Mouse (Mus musculus): ENCODE data around the gene Gabpa.

Gabpa gene

DNA sequence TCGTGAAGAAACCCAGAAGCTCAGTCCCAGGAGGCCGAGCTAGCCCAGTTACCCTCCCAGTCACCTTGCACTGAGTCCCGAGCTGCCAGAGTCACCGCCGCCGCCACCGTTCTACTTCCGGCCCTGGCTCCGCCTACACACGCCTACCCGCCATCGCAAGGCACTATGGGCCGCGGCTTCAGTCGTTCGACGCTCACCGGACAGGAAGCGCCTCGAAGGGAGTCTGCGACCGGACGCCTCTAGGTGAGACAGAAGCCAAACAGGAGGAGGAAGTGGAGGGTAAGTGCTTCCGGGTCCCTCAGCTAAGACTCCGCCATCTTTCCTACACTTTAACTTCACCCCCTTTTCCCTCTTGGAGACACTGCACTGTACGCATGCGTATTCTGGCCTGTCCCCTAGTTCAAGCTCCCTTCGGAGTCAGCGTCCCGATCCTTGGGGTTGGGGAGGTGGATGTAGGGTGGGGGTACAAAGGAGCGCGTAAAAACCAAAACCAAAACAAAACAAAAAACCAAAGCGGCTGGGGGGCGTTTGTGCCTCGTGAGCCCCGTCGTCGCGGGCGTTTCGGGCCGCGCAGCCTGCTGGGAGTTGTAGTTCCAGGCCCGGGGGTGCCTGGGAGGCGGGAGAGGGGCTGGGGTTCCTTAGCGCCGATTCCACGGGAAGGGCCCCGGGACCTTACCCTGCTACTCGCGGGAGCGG, at the start of gene Gabpa:
Gene Gabpa (plus strand): TSS at position 181 of the 696 bp plus-strand sequence.
- DNase-seq: peak; percentile 91

- no peak for DNase-seq
Observed at GRCm38 (mm10) chr16:84784966-84785365, 49.8 kb upstream of the Gabpa start.

GRCm38 (mm10) chr16:84790595-84791165, 44.0 kb upstream of the Gabpa start:
- no peak for DNase-seq

DNA sequence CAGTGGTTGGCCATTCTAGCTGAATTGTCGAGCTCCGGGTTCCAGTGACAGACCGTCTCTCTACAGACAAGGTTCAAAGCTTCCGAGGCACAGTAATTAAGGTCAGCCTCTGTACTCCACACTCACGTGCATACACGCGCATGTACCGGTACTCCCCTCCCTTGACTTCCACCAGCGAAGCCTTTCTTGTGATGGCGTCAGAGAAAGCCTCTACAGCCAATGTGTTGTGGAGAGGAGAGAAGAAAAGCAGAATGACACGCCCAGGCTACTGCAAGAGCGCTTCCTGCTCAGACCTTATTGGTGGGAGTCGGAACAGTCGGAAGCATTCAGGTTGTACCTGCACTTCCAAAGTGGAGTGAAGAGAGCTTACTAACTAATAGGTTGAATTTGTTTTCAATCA, 41.3 kb upstream of the Gabpa start:
- DNase-seq: no peak

- no peak for DNase-seq
Observed at GRCm38 (mm10) chr16:84795337-84795736, 39.4 kb upstream of the Gabpa start.

DNA sequence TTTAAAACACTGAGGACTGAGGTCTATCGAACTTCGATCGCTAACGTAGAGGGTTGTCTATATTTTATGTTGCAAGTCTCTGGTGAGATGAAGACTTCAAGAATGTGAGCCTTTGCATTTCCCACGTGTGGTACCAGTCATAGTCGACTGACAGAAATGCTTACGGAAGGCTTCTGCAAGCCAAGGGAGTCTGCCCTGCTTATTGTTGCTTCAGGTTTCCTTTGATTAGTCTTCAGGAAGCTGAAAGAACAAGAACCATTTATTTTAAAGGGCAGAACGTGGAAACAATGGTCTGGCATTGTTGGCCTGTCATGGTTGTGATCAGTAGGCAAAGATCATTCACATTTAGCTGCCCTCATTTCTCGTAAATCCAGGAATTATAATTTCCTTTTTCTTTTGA, 38.0 kb upstream of the Gabpa start:
- DNase-seq: no peak

DNA sequence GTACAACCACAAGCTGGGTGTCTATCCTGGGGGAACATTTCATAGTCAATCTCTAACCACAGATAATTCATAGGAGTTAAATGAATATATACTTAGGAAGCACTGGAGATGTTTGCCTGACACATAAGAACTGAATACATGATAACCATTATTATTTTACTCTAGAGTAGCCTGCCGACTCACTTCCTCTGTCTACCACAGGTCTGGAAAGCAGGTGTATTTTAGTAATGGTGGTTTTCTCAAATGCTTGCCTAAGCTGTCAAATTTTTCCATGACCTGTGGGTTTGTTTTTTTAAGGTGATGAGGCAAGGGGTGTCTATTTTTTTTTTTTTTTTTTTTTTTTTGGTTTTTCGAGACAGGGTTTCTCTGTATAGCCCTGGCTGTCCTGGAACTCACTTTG, 34.7 kb upstream of the Gabpa start:
- no peak for DNase-seq

DNA sequence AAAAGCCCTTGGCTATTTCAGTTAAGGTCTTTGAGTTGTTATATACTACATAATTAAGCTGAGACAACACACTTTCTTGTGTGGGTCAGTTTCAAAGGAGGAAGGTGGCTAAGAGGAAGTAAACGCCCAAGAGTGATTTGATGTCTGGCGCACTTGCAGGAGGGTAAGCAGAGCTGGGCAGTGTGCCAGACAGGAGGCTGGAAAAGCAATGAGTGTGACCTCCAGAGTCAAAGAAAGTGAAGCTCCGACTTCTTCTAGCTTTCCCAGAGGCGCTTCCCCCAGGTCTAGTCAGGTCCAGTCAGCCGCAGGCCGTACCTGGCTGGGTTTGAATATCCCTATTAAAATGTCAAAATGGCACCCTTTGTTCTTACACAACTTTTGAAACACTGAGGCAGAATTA, 32.5 kb upstream of the Gabpa start:
- no peak for DNase-seq

DNA sequence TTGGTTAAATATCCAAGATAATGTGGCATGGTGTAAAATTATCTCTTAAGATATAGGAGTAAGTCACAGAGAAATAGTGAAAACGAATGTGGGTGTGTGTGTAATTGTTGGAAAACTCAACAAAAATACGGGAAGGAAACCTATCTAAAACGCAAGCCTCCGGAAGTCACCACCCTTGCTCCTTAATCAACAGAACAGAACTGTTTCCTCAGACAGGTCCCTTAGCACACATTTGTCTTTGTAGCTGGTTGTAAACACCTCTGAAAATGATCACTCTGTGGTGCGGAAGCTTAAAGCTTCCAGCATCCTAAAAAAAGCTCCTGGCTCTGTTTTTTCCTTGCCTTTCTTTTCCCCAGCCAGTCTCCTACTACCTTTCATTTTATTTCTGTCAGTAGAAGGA, 29.9 kb upstream of the Gabpa start:
- no peak for DNase-seq

GRCm38 (mm10) chr16:84806175-84806574, 28.6 kb upstream of the Gabpa start:
- DNase-seq: no peak

DNA sequence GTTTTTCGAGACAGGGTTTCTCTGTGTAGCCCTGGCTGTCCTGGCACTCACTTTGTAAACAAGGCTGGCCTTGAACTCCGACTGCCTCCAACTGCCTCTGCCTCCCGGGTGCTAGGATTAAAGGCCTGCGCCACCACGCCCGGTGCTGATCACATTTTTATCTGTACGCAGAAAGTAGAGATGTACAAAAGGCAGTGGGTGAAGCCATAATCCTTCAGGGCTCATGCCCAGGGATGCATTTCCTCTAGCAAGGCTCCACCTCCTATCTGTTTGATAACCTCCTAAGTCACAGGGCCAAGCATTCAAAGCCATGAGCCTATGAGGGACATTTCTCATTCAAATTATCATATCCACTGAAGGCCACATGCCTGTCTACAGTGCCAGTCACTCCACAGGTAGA, 26.9 kb upstream of the Gabpa start:
- no peak for DNase-seq

- no peak for DNase-seq
Observed at GRCm38 (mm10) chr16:84810254-84810653, 24.5 kb upstream of the Gabpa start.

GRCm38 (mm10) chr16:84813852-84814251, 20.9 kb upstream of the Gabpa start:
- DNase-seq: no peak

- no peak for DNase-seq
Observed at GRCm38 (mm10) chr16:84814511-84814910, 20.2 kb upstream of the Gabpa start.

DNA sequence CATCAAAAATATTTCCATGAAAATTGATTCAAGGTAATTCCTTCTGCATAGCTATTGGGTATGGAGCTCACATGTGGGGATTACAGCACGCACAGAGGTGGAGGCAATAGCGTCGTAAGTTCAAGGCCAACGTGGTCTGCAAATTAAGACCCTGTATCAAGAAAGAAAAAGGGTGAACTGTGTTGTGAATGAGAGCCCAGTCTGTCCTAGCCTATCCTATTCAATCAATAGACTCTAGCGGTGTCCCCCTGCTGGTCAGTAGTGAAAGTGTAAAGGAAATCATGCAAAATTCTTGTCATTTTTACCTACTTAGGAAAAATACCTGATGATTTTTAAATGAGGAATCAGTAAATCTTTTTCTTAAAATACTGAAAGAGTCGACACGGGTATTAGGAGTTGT, 17.3 kb upstream of the Gabpa start:
- peak; percentile 39 for DNase-seq

GRCm38 (mm10) chr16:84825009-84825408, 9.7 kb upstream of the Gabpa start:
- DNase-seq: no peak

DNA sequence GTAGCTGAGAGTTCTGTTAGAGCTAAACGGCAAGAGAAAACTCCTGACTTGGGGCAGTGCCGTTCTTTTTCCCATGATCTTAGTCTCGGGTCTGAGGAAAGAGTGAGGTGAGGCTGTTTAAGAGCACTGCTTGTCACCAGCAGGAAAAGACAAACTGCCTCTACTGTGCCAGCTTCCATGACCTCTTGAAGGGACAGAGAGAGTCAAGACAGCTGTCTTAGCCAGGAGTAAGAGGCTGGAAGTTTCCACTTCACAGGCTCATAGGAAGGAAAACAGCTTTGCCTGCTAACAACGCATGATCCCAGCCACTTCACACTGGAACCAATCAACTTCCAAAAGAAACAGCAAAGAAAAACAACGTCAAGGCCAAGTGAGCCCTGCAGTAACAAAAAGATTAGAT, 3.0 kb upstream of the Gabpa start:
- no peak for DNase-seq

DNA sequence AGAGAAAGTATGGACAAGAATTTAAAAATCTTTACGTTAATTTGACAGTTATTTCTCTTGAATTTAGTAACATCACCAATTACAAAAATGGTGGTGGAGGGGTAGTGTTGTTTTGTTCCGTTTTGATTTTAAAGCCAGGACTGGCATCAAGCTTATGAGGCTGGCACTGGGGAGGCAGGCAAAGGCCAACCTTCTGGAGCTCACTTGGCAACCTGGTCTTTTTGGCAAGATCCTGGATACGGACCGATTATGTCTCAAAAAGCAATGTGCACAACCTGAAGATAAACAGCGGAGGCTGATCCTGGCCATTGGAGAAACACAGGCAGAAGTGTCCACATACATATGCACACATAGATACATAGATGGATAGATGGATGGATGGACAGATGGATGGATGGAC, 2.0 kb upstream of the Gabpa start:
- no peak for DNase-seq

GRCm38 (mm10) chr16:84834344-84834743, 381 bp upstream of the Gabpa start:
- no peak for DNase-seq

DNA sequence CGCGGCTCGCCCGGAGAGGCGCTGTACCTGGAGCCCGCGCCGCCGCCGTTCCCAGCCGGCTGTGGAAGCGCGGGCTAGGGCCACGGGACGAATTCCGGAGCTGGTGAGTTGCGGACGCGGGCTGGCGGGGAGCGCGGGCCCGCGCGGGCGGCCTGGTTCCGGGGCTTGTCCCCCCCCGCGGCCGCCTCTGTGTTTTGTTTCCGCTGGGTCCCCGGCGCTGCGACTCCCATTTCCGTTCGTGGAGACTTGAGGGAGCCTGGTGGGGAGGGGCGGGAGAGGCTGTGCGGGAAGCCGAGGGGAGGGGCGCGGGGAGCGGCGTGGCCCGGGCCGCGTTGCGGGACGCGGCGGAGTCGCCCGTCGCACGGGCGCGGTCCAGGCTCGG, 707 bp downstream of the Gabpa start, which contains the start of gene Atp5j:
Gene Atp5j (minus strand): TSS at position 185 of the 382 bp plus-strand sequence.
- peak; percentile 84 for DNase-seq

DNA sequence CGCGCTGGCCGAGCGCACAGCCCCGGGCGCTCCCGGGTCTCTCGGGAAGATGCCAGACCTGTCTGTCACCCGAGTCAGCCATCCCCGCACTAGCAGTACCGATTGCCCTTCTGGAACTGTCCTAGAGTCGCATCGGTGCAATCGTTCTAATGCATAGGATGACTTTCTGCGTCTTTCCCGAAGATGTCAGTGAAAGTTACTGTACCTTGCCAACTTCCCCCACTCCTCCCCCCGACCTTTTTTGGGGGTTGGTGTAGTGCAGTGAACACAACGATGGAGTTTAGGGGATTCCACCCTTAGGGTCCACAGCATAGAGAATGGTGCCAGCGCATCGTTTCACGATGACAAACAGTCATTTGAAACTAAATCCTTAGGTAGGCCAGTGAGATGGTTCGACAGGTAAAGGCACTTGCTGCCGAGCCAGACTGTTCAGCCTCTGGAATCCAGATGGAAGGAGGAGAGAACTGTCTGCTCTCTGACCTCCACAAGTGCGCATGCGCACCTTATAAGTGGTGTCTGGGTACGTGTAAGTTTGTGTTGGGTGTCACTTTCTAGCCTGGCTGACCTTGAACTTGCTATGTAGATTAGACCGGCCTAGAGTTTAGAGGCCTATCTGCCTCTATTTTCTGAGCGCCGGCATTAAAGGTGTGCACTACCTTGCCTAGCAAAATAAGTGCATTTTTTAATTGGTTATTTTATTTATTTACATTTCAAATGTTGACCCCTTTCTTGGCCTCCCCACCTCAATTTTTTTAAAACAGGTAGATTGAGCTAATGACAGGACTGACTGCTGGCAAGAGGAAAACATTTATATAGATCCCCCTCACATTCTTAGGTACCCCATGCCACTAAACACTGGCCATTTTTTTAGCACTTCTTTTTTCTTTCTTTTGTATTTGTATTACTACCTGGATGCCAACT, 1.4 kb downstream of the Gabpa start:
- peak; percentile 56 for DNase-seq

- no peak for DNase-seq
Observed at GRCm38 (mm10) chr16:84838576-84838975, 3.9 kb downstream of the Gabpa start.

DNA sequence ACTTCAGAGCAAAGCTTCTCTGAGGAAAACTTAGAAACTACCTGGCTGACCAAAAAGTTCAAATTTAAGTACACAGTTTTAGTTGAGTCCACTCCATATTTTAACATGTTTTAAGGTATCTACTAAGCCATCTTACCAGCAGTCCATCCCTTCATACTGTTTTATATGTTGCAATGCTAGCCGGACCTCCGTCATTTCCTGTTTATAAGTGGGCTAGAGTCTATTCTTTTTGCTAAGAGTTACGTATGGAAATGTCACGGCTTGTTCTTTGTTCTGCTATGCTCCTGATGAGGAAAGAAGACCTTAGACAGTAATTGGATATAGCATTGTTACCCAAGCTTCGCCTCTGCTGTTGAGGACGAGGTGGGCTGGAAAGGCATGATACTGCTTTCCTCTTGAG, 18.8 kb downstream of the Gabpa start:
- no peak for DNase-seq

DNA sequence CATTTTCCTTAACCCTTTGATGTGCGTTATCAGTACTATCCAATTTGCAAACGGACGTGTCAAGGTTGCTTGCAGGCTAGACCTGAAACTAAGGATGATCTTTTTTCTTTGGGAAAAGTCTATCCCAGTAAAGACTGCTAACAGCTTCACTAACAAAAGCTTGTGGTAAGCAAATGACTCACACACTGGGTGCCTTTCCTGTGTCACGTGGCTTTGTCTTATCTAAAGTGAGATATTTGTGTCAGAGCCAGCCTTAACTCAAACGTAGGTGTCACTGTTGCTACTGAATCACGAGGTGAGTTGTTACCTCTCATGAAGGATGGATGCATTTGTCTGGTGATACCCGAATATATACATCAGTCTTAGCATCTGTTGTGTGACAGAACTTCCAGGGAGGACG, 29.9 kb downstream of the Gabpa start:
- no peak for DNase-seq
